Mouse (Mus musculus) heart, embryonic 12.5 days (tissue): ENCODE data around the gene Cd4. TPM values are rescaled to one million over a fixed set of nuclear protein-coding genes. Genes with fewer than 3 reads are reported as not detected.
A peak's percentile ranks its signal among the peaks of the same experiment; 100 is the strongest.

Experiments used
- ATAC-seq: fragments of 200-750 bp; cut with Nextera tagmentation; 2 replicates; pipeline ENCODE4 v1.8.0; 2017; ENCODE audit warnings: moderate TSS enrichment, moderate library complexity; ENCODE audit not compliant: insufficient number of reproducible peaks, low FRiP score
- H3K27ac ChIP-seq: fragments of 300-500 bp; sonication (generic); 2 replicates; pipeline ENCODE4 v1.5.1; 2016; ENCODE audit warnings: mild to moderate bottlenecking, moderate library complexity; ENCODE audit not compliant: poor library complexity, severe bottlenecking
- H3K27me3 ChIP-seq: fragments of 300-500 bp; sonication (generic); replicated peaks from 2 replicates; pipeline ENCODE4 v1.6.1; 2016; ENCODE audit warnings: mild to moderate bottlenecking, moderate library complexity
- H3K36me3 ChIP-seq: fragments of 300-500 bp; sonication (generic); 2 replicates; pipeline ENCODE4 v1.6.1; 2016; ENCODE audit warnings: mild to moderate bottlenecking, moderate library complexity
- H3K4me1 ChIP-seq: fragments of 300-500 bp; sonication (generic); replicated peaks from 2 replicates; pipeline ENCODE4 v1.6.1; 2016; ENCODE audit warnings: mild to moderate bottlenecking
- H3K4me2 ChIP-seq: fragments of 300-500 bp; sonication (generic); 2 replicates; pipeline ENCODE4 v1.6.1; 2016; ENCODE audit warnings: mild to moderate bottlenecking, moderate library complexity
- H3K4me3 ChIP-seq: fragments of 300-500 bp; sonication (generic); 2 replicates; pipeline ENCODE4 v1.5.1; 2016; ENCODE audit warnings: mild to moderate bottlenecking
- H3K9ac ChIP-seq: fragments of 300-500 bp; sonication (generic); 2 replicates; pipeline ENCODE4 v1.6.1; 2016; ENCODE audit warnings: mild to moderate bottlenecking, moderate library complexity
- H3K9me3 ChIP-seq: fragments of 300-500 bp; sonication (generic); replicated peaks from 2 replicates; pipeline ENCODE4 v1.6.1; 2016; ENCODE audit warnings: mild to moderate bottlenecking, moderate library complexity
- whole genome bisulfite sequencing: fragments of 180-500 bp; shearing (Covaris S2); methylation state at CpG from one replicate; pipeline ENCODE4 v1.1.7; 2016; 5-methylcytosine and 5-hydroxymethylcytosine counted together
- polyA plus RNA-seq: library from polyadenylated mRNA; unstranded; fragments of >200 nt; fragmentation: Nextera tagmentation; extraction: Ambion mirVana; gene quantifications from 2 replicates; pipeline ENCODE4 v1.2.1, GENCODE M21; 2016

The Cd4 gene
- polyA plus RNA-seq: not detected in 2 replicates

- no peaks in the 10 kb centered on the region for H3K36me3 ChIP-seq
- no peak within 1 kb of the TSS for H3K4me3 ChIP-seq
- H3K27ac ChIP-seq: no peak within 1 kb of the TSS
- H3K4me1 ChIP-seq: peaks cover 9% of the 10 kb centered on the region
- 0 out of 2 replicates have a peak, but pooled peaks cover 3% of the 10 kb centered on the region for H3K9me3 ChIP-seq
- no peak within 1 kb of the TSS for H3K9ac ChIP-seq
- no peak within 1 kb of the TSS for H3K4me2 ChIP-seq
- no peak for ATAC-seq
- H3K27me3 ChIP-seq: no peaks in the 10 kb centered on the region
- 87% methylated on average over 9 of the region's 9 CpGs for WGBS
Measured at GRCm38 (mm10) chr6:124887986-124888385, at the start of gene Cd4. Gene Cd4, minus strand, starts transcription at chr6:124888221.

- WGBS: 77% methylated on average over 2 of the region's 2 CpGs
- H3K9ac ChIP-seq: no peak overlapping the region
- H3K4me3 ChIP-seq: no peak overlapping the region
- ATAC-seq: no peak
- peaks cover 67% of the 10 kb centered on the region for H3K36me3 ChIP-seq
- H3K4me2 ChIP-seq: no peak overlapping the region
- H3K27ac ChIP-seq: no peak overlapping the region
- no peaks in the 10 kb centered on the region for H3K27me3 ChIP-seq
- H3K9me3 ChIP-seq: no peaks in the 10 kb centered on the region
- peaks cover 5% of the 10 kb centered on the region for H3K4me1 ChIP-seq
Measured at GRCm38 (mm10) chr6:124937493-124937892, 49.5 kb upstream of the Cd4 start.

GRCm38 (mm10) chr6:124936681-124937080, 48.7 kb upstream of the Cd4 start:
- H3K27ac ChIP-seq: no peak overlapping the region
- no peak for ATAC-seq
- no peaks in the 10 kb centered on the region for H3K9me3 ChIP-seq
- peaks cover 68% of the 10 kb centered on the region for H3K36me3 ChIP-seq
- H3K4me3 ChIP-seq: no peak overlapping the region
- H3K9ac ChIP-seq: no peak overlapping the region
- no peak overlapping the region for H3K4me2 ChIP-seq
- 82% methylated on average over 1 of the region's 1 CpGs for WGBS
- H3K27me3 ChIP-seq: no peaks in the 10 kb centered on the region
- peaks cover 11% of the 10 kb centered on the region for H3K4me1 ChIP-seq

GRCm38 (mm10) chr6:124934670-124935069, 46.6 kb upstream of the Cd4 start:
- Histone ChIP-seq H3K9ac (no peak overlapping the region), H3K9me3 (no peaks in the 10 kb centered on the region), H3K27ac (no peak overlapping the region), H3K4me3 (no peak overlapping the region), H3K27me3 (no peaks in the 10 kb centered on the region), H3K4me2 (no peak overlapping the region), H3K36me3 (peaks cover 63% of the 10 kb centered on the region), H3K4me1 (peaks cover 17% of the 10 kb centered on the region)
- 96% methylated on average over 7 of the region's 7 CpGs for WGBS
- ATAC-seq: no peak

GRCm38 (mm10) chr6:124933127-124933526, 45.1 kb upstream of the Cd4 start:
- 0 out of 2 replicates have a peak overlapping the region, but pooled peaks have one; percentile 97 for H3K4me3 ChIP-seq
- H3K36me3 ChIP-seq: peaks cover 52% of the 10 kb centered on the region
- no peaks in the 10 kb centered on the region for H3K27me3 ChIP-seq
- no peak overlapping the region for H3K27ac ChIP-seq
- no peak for ATAC-seq
- 90% methylated on average over 3 of the region's 3 CpGs for WGBS
- H3K9me3 ChIP-seq: no peaks in the 10 kb centered on the region
- H3K4me1 ChIP-seq: peaks cover 17% of the 10 kb centered on the region
- no peak overlapping the region for H3K9ac ChIP-seq
- no peak overlapping the region for H3K4me2 ChIP-seq

- no peak for ATAC-seq
- Histone ChIP-seq H3K36me3 (peaks cover 44% of the 10 kb centered on the region), H3K9ac (peak overlapping the region; percentile 99), H3K27ac (peak overlapping the region; percentile 98), H3K9me3 (no peaks in the 10 kb centered on the region), H3K4me3 (peak overlapping the region; percentile 97), H3K4me1 (peaks cover 17% of the 10 kb centered on the region), H3K4me2 (peak overlapping the region; percentile 93), H3K27me3 (no peaks in the 10 kb centered on the region)
- 47% methylated on average over 12 of the region's 12 CpGs for WGBS
Measured at GRCm38 (mm10) chr6:124932314-124932695, 44.3 kb upstream of the Cd4 start.

GRCm38 (mm10) chr6:124931525-124932313, 43.7 kb upstream of the Cd4 start:
- Histone ChIP-seq H3K4me2 (peak overlapping the region; percentile 93), H3K27me3 (no peaks in the 10 kb centered on the region), H3K36me3 (peaks cover 40% of the 10 kb centered on the region), H3K9ac (peak overlapping the region; percentile 99), H3K4me3 (peak overlapping the region; percentile 97), H3K9me3 (no peaks in the 10 kb centered on the region), H3K4me1 (peaks cover 17% of the 10 kb centered on the region), H3K27ac (peak overlapping the region; percentile 98)
- WGBS: 1% methylated on average over 48 of the region's 48 CpGs
- peak; percentile 16; the same call in 1 of the 2 replicates for ATAC-seq

GRCm38 (mm10) chr6:124930754-124931524, 42.9 kb upstream of the Cd4 start, which contains the start of gene Mlf2:
Gene Mlf2, plus strand, starts transcription at chr6:124931386.
- WGBS: under 1% methylated on average over 57 of the region's 64 CpGs
- H3K36me3 ChIP-seq: peaks cover 33% of the 10 kb centered on the region
- peak within 1 kb of the TSS; percentile 93 for H3K4me2 ChIP-seq
- H3K27ac ChIP-seq: peak within 1 kb of the TSS; percentile 98
- no peaks in the 10 kb centered on the region for H3K27me3 ChIP-seq
- peak within 1 kb of the TSS; percentile 99 for H3K9ac ChIP-seq
- peaks cover 22% of the 10 kb centered on the region for H3K4me1 ChIP-seq
- H3K9me3 ChIP-seq: no peaks in the 10 kb centered on the region
- peak; percentile 94 for ATAC-seq
- H3K4me3 ChIP-seq: peak within 1 kb of the TSS; percentile 97

GRCm38 (mm10) chr6:124930231-124930630, 42.2 kb upstream of the Cd4 start:
- ATAC-seq: no peak
- 59% methylated on average over 1 of the region's 1 CpGs for WGBS
- H3K27ac ChIP-seq: peak overlapping the region; percentile 98

GRCm38 (mm10) chr6:124925941-124926340, 37.9 kb upstream of the Cd4 start:
- 0 out of 2 replicates have a peak overlapping the region, but pooled peaks have one; percentile 6 for H3K4me3 ChIP-seq
- peak overlapping the region; percentile 89 for H3K27ac ChIP-seq
- no peaks in the 10 kb centered on the region for H3K9me3 ChIP-seq
- H3K4me1 ChIP-seq: peaks cover 24% of the 10 kb centered on the region
- H3K36me3 ChIP-seq: no peaks in the 10 kb centered on the region
- 0 out of 2 replicates have a peak overlapping the region, but pooled peaks have one; percentile 32 for H3K9ac ChIP-seq
- ATAC-seq: peak; percentile 41; the same call in 1 of the 2 replicates
- peak overlapping the region; percentile 41 for H3K4me2 ChIP-seq
- no peaks in the 10 kb centered on the region for H3K27me3 ChIP-seq
- WGBS: 19% methylated on average over 5 of the region's 5 CpGs

More at GRCm38 (mm10) chr6:124930231-124930630, 42.2 kb upstream of the Cd4 start:
- H3K27me3 ChIP-seq: no peaks in the 10 kb centered on the region
- H3K9me3 ChIP-seq: no peaks in the 10 kb centered on the region
- peaks cover 29% of the 10 kb centered on the region for H3K4me1 ChIP-seq
- peak overlapping the region; percentile 97 for H3K4me3 ChIP-seq
- peak overlapping the region; percentile 63; the same call in 1 of the 2 replicates for H3K9ac ChIP-seq
- H3K4me2 ChIP-seq: peak overlapping the region; percentile 93
- peaks cover 26% of the 10 kb centered on the region for H3K36me3 ChIP-seq
